Mouse (Mus musculus): ENCODE data around the gene Elof1.

The Elof1 gene

GRCm38 (mm10) chr9:22136765-22137547, 20.0 kb upstream of the Elof1 start:
- no peak for DNase-seq (ENCODE audit: low read depth)

- no peak for DNase-seq (ENCODE audit: low read depth)
Measured at GRCm38 (mm10) chr9:22135644-22136390, 18.8 kb upstream of the Elof1 start, which contains the start of gene Acp5. Gene Acp5 (minus strand): TSS chr9:22135711.

GRCm38 (mm10) chr9:22134988-22135643, 18.1 kb upstream of the Elof1 start:
- no peak for DNase-seq (ENCODE audit: low read depth)

- DNase-seq (ENCODE audit: low read depth): no peak
Measured at GRCm38 (mm10) chr9:22134246-22134890, 17.4 kb upstream of the Elof1 start.

- no peak for DNase-seq (ENCODE audit: low read depth)
Measured at GRCm38 (mm10) chr9:22132220-22132619, 15.2 kb upstream of the Elof1 start.

- no peak for DNase-seq (ENCODE audit: low read depth)
Measured at GRCm38 (mm10) chr9:22131226-22131981, 14.4 kb upstream of the Elof1 start.

GRCm38 (mm10) chr9:22125246-22126027, 8.5 kb upstream of the Elof1 start:
- no peak for DNase-seq (ENCODE audit: low read depth)

- no peak for DNase-seq (ENCODE audit: low read depth)
Measured at GRCm38 (mm10) chr9:22124169-22124568, 7.2 kb upstream of the Elof1 start.

- no peak for DNase-seq (ENCODE audit: low read depth)
Measured at GRCm38 (mm10) chr9:22123069-22123609, 6.2 kb upstream of the Elof1 start.

GRCm38 (mm10) chr9:22122005-22122404, 5.0 kb upstream of the Elof1 start:
- DNase-seq (ENCODE audit: low read depth): no peak

- DNase-seq (ENCODE audit: low read depth): no peak
Measured at GRCm38 (mm10) chr9:22121545-22121944, 4.6 kb upstream of the Elof1 start.

- DNase-seq (ENCODE audit: low read depth): no peak
Measured at GRCm38 (mm10) chr9:22119543-22119942, 2.6 kb upstream of the Elof1 start.

GRCm38 (mm10) chr9:22117754-22118456, 933 bp upstream of the Elof1 start:
- DNase-seq (ENCODE audit: low read depth): peak; percentile 80

- DNase-seq (ENCODE audit: low read depth): no peak
Measured at GRCm38 (mm10) chr9:22116086-22116485, 886 bp downstream of the Elof1 start.

GRCm38 (mm10) chr9:22115635-22116034, 1.3 kb downstream of the Elof1 start:
- no peak for DNase-seq (ENCODE audit: low read depth)

- no peak for DNase-seq (ENCODE audit: low read depth)
Measured at GRCm38 (mm10) chr9:22108194-22108593, 8.8 kb downstream of the Elof1 start.

GRCm38 (mm10) chr9:22099922-22100321, 17.1 kb downstream of the Elof1 start:
- DNase-seq (ENCODE audit: low read depth): no peak

GRCm38 (mm10) chr9:22098993-22099696, 17.8 kb downstream of the Elof1 start, which contains the start of gene Cnn1:
Gene Cnn1 (plus strand): TSS chr9:22099216.
- no peak for DNase-seq (ENCODE audit: low read depth)

GRCm38 (mm10) chr9:22095854-22096307, 21.1 kb downstream of the Elof1 start:
- peak; percentile 74 for DNase-seq (ENCODE audit: low read depth)

All from c-Kit-positive CD71-negative TER-119-negative erythroid progenitor cells, embryonic 14.5 days (primary cell).